Mouse (Mus musculus) left cerebral cortex, postnatal 14 days (tissue): ENCODE results near the gene Kcnj5. TPM values are rescaled to one million over a fixed set of nuclear protein-coding genes. Genes with fewer than 3 reads are reported as not detected.

Experiments
- total RNA-seq, 2 experiments: library from RNA; stranded (reverse); gene quantifications; 2 replicates each; pipeline ENCODE4 v1.2.3; 2021

Kcnj5 gene
- total RNA-seq, 2 experiments from 2014 or later = 0.99 to 1.1 TPM

Other genes starting within 250 kb of the Kcnj5 start
- gene Arhgap32, start 228.2 kb downstream of the Kcnj5 start, total RNA-seq = 100 to 1,000 TPM; 342 to 403 TPM
- gene Kcnj1, start 28.1 kb upstream of the Kcnj5 start, total RNA-seq = not detected
- gene Fli1, start 198.5 kb upstream of the Kcnj5 start, total RNA-seq = 1 to 10 TPM; 7.6 to 7.8 TPM